Mouse (Mus musculus) macrophage (primary cell): ENCODE results near the gene Cdh26. TPM values are rescaled to one million over a fixed set of nuclear protein-coding genes. Genes with fewer than 3 reads are reported as not detected.

ENCODE experiments used
- H3K27ac ChIP-seq: fragments of 350-480 bp; formaldehyde crosslinking; 2 replicates; pipeline ENCODE4 v1.9.0; 2021
- H3K36me3 ChIP-seq: fragments of 350-480 bp; formaldehyde crosslinking; 2 replicates; pipeline ENCODE4 v1.9.0; 2021; ENCODE audit errors: inconsistent target
- H3K4me3 ChIP-seq: fragments of 350-480 bp; formaldehyde crosslinking; 2 replicates; pipeline ENCODE4 v1.9.0; 2021; ENCODE audit errors: inconsistent target
- H3K79me2 ChIP-seq: fragments of 350-480 bp; formaldehyde crosslinking; 2 replicates; pipeline ENCODE4 v1.9.0; 2021; ENCODE audit errors: inconsistent target
- WGBS: methylation state at CpG from one replicate; pipeline ENCODE4 v1.1.7; 2026; ENCODE audit warnings: inconsistent platforms; ENCODE audit not compliant: missing documents; 5-methylcytosine and 5-hydroxymethylcytosine counted together
- polyA plus RNA-seq: library from polyadenylated mRNA; stranded (reverse); fragments of 250-400 nt; gene quantifications from 3 replicates; pipeline ENCODE4 v1.2.4, GENCODE M21; 2018; ENCODE audit warnings: inconsistent platforms

Gene Cdh26
- polyA plus RNA-seq, 1 experiment from 2014 or later = not detected

GRCm38 (mm10) chr2:178508279-178508678 lies 77.9 kb downstream of the Cdh26 start:
- H3K79me2 ChIP-seq = no peaks in the 10 kb centered on the region
- WGBS = 84% methylated on average over 6 of the region's 6 CpGs

GRCm38 (mm10) chr2:178513043-178513442 lies 82.7 kb downstream of the Cdh26 start:
- WGBS = 63% methylated on average over 4 of the region's 4 CpGs
- Histone ChIP-seq H3K36me3 (no peaks in the 10 kb centered on the region), H3K4me3 (no peak overlapping the region), H3K79me2 (no peaks in the 10 kb centered on the region), H3K27ac (no peak overlapping the region)

More at GRCm38 (mm10) chr2:178508279-178508678, 77.9 kb downstream of the Cdh26 start:
- Histone ChIP-seq H3K36me3 (no peaks in the 10 kb centered on the region), H3K4me3 (no peak overlapping the region), H3K27ac (no peak overlapping the region)

GRCm38 (mm10) chr2:178513636-178514071 lies 83.3 kb downstream of the Cdh26 start:
- H3K4me3 ChIP-seq = no peak overlapping the region
- H3K79me2 ChIP-seq = no peaks in the 10 kb centered on the region
- no peak overlapping the region for H3K27ac ChIP-seq
- H3K36me3 ChIP-seq = no peaks in the 10 kb centered on the region
- WGBS = 60% methylated on average over 16 of the region's 16 CpGs

- H3K36me3 ChIP-seq = no peaks in the 10 kb centered on the region
- H3K79me2 ChIP-seq = no peaks in the 10 kb centered on the region
- 23% methylated on average over 5 of the region's 5 CpGs for WGBS
- H3K4me3 ChIP-seq = no peak overlapping the region
- H3K27ac ChIP-seq = no peak overlapping the region
Observed at GRCm38 (mm10) chr2:178516421-178516820, 86.1 kb downstream of the Cdh26 start.

GRCm38 (mm10) chr2:178516941-178517340 lies 86.6 kb downstream of the Cdh26 start:
- Histone ChIP-seq H3K4me3 (no peak overlapping the region), H3K36me3 (no peaks in the 10 kb centered on the region), H3K79me2 (no peaks in the 10 kb centered on the region), H3K27ac (no peak overlapping the region)
- 73% methylated on average over 9 of the region's 9 CpGs for WGBS

- Histone ChIP-seq H3K27ac (no peak overlapping the region), H3K4me3 (no peak overlapping the region), H3K79me2 (no peaks in the 10 kb centered on the region), H3K36me3 (no peaks in the 10 kb centered on the region)
- WGBS = 85% methylated on average over 4 of the region's 4 CpGs
Observed at GRCm38 (mm10) chr2:178519321-178519720, 89.0 kb downstream of the Cdh26 start.

- no peaks in the 10 kb centered on the region for H3K79me2 ChIP-seq
- H3K27ac ChIP-seq = no peak overlapping the region
- no peak overlapping the region for H3K4me3 ChIP-seq
- no peaks in the 10 kb centered on the region for H3K36me3 ChIP-seq
- WGBS = 39% methylated on average over 2 of the region's 2 CpGs
Observed at GRCm38 (mm10) chr2:178520216-178520615, 89.9 kb downstream of the Cdh26 start.

GRCm38 (mm10) chr2:178522331-178522730 lies 92.0 kb downstream of the Cdh26 start:
- 71% methylated on average over 4 of the region's 4 CpGs for WGBS

GRCm38 (mm10) chr2:178522786-178523185 lies 92.5 kb downstream of the Cdh26 start:
- H3K79me2 ChIP-seq = no peaks in the 10 kb centered on the region
- 87% methylated on average over 1 of the region's 1 CpGs for WGBS
- no peak overlapping the region for H3K27ac ChIP-seq
- no peak overlapping the region for H3K4me3 ChIP-seq
- H3K36me3 ChIP-seq = no peaks in the 10 kb centered on the region

More at GRCm38 (mm10) chr2:178522331-178522730, 92.0 kb downstream of the Cdh26 start:
- Histone ChIP-seq H3K79me2 (no peaks in the 10 kb centered on the region), H3K36me3 (no peaks in the 10 kb centered on the region), H3K4me3 (no peak overlapping the region), H3K27ac (no peak overlapping the region)

GRCm38 (mm10) chr2:178526776-178527175 lies 96.4 kb downstream of the Cdh26 start:
- no peak overlapping the region for H3K4me3 ChIP-seq
- no peaks in the 10 kb centered on the region for H3K36me3 ChIP-seq
- WGBS = 89% methylated on average over 6 of the region's 6 CpGs
- H3K79me2 ChIP-seq = no peaks in the 10 kb centered on the region
- no peak overlapping the region for H3K27ac ChIP-seq

- 89% methylated on average over 4 of the region's 5 CpGs for WGBS
- no peaks in the 10 kb centered on the region for H3K79me2 ChIP-seq
- no peaks in the 10 kb centered on the region for H3K36me3 ChIP-seq
- H3K27ac ChIP-seq = no peak overlapping the region
- H3K4me3 ChIP-seq = no peak overlapping the region
Observed at GRCm38 (mm10) chr2:178531226-178531625, 100.9 kb downstream of the Cdh26 start.

GRCm38 (mm10) chr2:178536574-178536973 lies 106.2 kb downstream of the Cdh26 start:
- no peak overlapping the region for H3K27ac ChIP-seq
- H3K79me2 ChIP-seq = no peaks in the 10 kb centered on the region
- H3K4me3 ChIP-seq = no peak overlapping the region
- no peaks in the 10 kb centered on the region for H3K36me3 ChIP-seq
- WGBS = 78% methylated on average over 4 of the region's 4 CpGs

Other genes with a start within 250 kb of the Cdh26 start
- not detected in 3 replicates for gene Sycp2, start 22.8 kb upstream of the Cdh26 start, polyA plus RNA-seq
- 1.5 to 2.3 TPM (median 1.6 TPM) in 3 replicates for gene Ppp1r3d, start 16.1 kb upstream of the Cdh26 start, polyA plus RNA-seq
- gene Fam217b, start 16.0 kb upstream of the Cdh26 start, polyA plus RNA-seq = 2.4 to 6.4 TPM (median 2.8 TPM) in 3 replicates